Mouse (Mus musculus) lung, postnatal 0 days (tissue): ENCODE measurements around the gene Agpat2. TPM values are rescaled to one million over a fixed set of nuclear protein-coding genes. Genes with fewer than 3 reads are reported as not detected.

Experiments
- ATAC-seq: fragments of 200-750 bp; cut with Nextera tagmentation; 2 replicates; pipeline ENCODE4 v1.8.0; 2017; ENCODE audit warnings: moderate library complexity
- DNase-seq: peaks from one replicate; pipeline ENCODE4 v3.0.0-alpha.2; 2016; ENCODE audit warnings: low spot score
- H3K27ac ChIP-seq: fragments of 300-500 bp; sonication (generic); 2 replicates; pipeline ENCODE4 v1.5.1; 2014; ENCODE audit warnings: antibody characterized with exemption, mild to moderate bottlenecking, low read length, mixed read lengths
- H3K27me3 ChIP-seq: fragments of 300-500 bp; sonication (generic); replicated peaks from 2 replicates; pipeline ENCODE4 v1.6.1; 2014; ENCODE audit warnings: low read length, mixed read lengths; ENCODE audit not compliant: insufficient read depth
- H3K36me3 ChIP-seq: fragments of 300-500 bp; sonication (generic); 2 replicates; pipeline ENCODE4 v1.6.1; 2014; ENCODE audit warnings: low read length, mixed read lengths; ENCODE audit not compliant: insufficient read depth
- H3K4me1 ChIP-seq: fragments of 300-500 bp; sonication (generic); 2 replicates; pipeline ENCODE4 v1.6.1; 2014; ENCODE audit warnings: antibody characterized with exemption, low read depth, low read length, mixed read lengths; ENCODE audit not compliant: insufficient read depth
- H3K4me2 ChIP-seq: fragments of 300-500 bp; sonication (generic); replicated peaks from 2 replicates; pipeline ENCODE4 v1.6.1; 2014; ENCODE audit warnings: low read depth, mild to moderate bottlenecking, low read length, moderate library complexity, mixed read lengths
- H3K4me3 ChIP-seq: fragments of 300-500 bp; sonication (generic); 2 replicates; pipeline ENCODE4 v1.5.1; 2014; ENCODE audit warnings: low read depth, low read length
- H3K9ac ChIP-seq: fragments of 300-500 bp; sonication (generic); replicated peaks from 2 replicates; pipeline ENCODE4 v1.6.1; 2014; ENCODE audit warnings: low read depth, mild to moderate bottlenecking
- H3K9me3 ChIP-seq: fragments of 300-500 bp; sonication (generic); 2 replicates; pipeline ENCODE4 v1.6.1; 2016; ENCODE audit warnings: low read length, mixed read lengths
- CTCF ChIP-seq: IDR thresholded peaks from 2 replicates; pipeline ENCODE4 v1.5.1; 2016; ENCODE audit warnings: antibody characterized with exemption, mild to moderate bottlenecking
- EP300 ChIP-seq: IDR thresholded peaks from 2 replicates; pipeline ENCODE4 v1.6.1; 2016; ENCODE audit warnings: antibody characterized with exemption, mild to moderate bottlenecking, control low read depth
- WGBS: fragments of 180-500 bp; shearing (Covaris S2); extraction: QIAGEN DNeasy Blood & Tissue Kit; methylation state at CpG from one replicate; pipeline ENCODE4 v1.1.7; 2014; 5-methylcytosine and 5-hydroxymethylcytosine counted together
- polyA plus RNA-seq: library from polyadenylated mRNA; unstranded; fragments of >200 nt; fragmentation: Nextera tagmentation; extraction: Ambion mirVana; gene quantifications from 2 replicates; pipeline ENCODE4 v1.2.1, GENCODE M21; 2015

The Agpat2 gene
- polyA plus RNA-seq, 1 experiment from 2014 or later, result 72.8 TPM

- Histone ChIP-seq H3K9ac (no peak overlapping the region; the same call in 1 of the 2 replicates), H3K9me3 (no peaks in the 10 kb centered on the region), H3K27me3 (no peaks in the 10 kb centered on the region), H3K4me2 (no peak overlapping the region), H3K36me3 (no peaks in the 10 kb centered on the region), H3K4me3 (no peak overlapping the region), H3K27ac (peak overlapping the region; percentile 93), H3K4me1 (peaks cover 21% of the 10 kb centered on the region; the same call in 1 of the 2 replicates)
- peak; percentile 91 for DNase-seq
- TF ChIP-seq EP300, result peak; percentile 56; the same call in 1 of the 2 replicates
- peak; percentile 41; the same call in 1 of the 2 replicates for TF ChIP-seq CTCF
- peak; percentile 57 for ATAC-seq
- WGBS, result 31% methylated on average over 6 of the region's 6 CpGs
Observed at GRCm38 (mm10) chr2:26607056-26607910, 3.1 kb upstream of the Agpat2 start.

- peaks cover 21% of the 10 kb centered on the region; the same call in 1 of the 2 replicates for H3K4me1 ChIP-seq
- H3K9ac ChIP-seq, result no peak overlapping the region; the same call in 1 of the 2 replicates
- no peak for TF ChIP-seq CTCF
- TF ChIP-seq EP300, result no peak
- no peaks in the 10 kb centered on the region for H3K36me3 ChIP-seq
- H3K4me2 ChIP-seq, result no peak overlapping the region
- no peaks in the 10 kb centered on the region for H3K27me3 ChIP-seq
- no peaks in the 10 kb centered on the region for H3K9me3 ChIP-seq
- DNase-seq, result no peak
- ATAC-seq, result no peak
- 44% methylated on average over 3 of the region's 3 CpGs for WGBS
- H3K4me3 ChIP-seq, result no peak overlapping the region
- H3K27ac ChIP-seq, result peak overlapping the region; percentile 93
Observed at GRCm38 (mm10) chr2:26606579-26606978, 2.4 kb upstream of the Agpat2 start.

GRCm38 (mm10) chr2:26605331-26605730 is 1.1 kb upstream of the Agpat2 start:
- Histone ChIP-seq H3K27ac (no peak overlapping the region), H3K27me3 (no peaks in the 10 kb centered on the region), H3K4me3 (no peak overlapping the region), H3K9ac (no peak overlapping the region), H3K4me1 (peaks cover 21% of the 10 kb centered on the region; the same call in 1 of the 2 replicates), H3K36me3 (no peaks in the 10 kb centered on the region), H3K4me2 (no peak overlapping the region), H3K9me3 (no peaks in the 10 kb centered on the region)
- 83% methylated on average over 8 of the region's 8 CpGs for WGBS
- peak; percentile 32; the same call in 1 of the 2 replicates for TF ChIP-seq CTCF
- TF ChIP-seq EP300, result no peak
- ATAC-seq, result no peak
- no peak for DNase-seq

GRCm38 (mm10) chr2:26603159-26603558 is 1.1 kb downstream of the Agpat2 start:
- DNase-seq (no peak), ATAC-seq (no peak)
- H3K27ac ChIP-seq, result peak overlapping the region; percentile 96
- H3K9me3 ChIP-seq, result no peaks in the 10 kb centered on the region
- H3K9ac ChIP-seq, result peak overlapping the region; percentile 80
- no peaks in the 10 kb centered on the region for H3K27me3 ChIP-seq
- H3K4me3 ChIP-seq, result peak overlapping the region; percentile 60
- no peaks in the 10 kb centered on the region for H3K36me3 ChIP-seq
- peak overlapping the region; percentile 60 for H3K4me2 ChIP-seq
- TF ChIP-seq EP300, result no peak
- TF ChIP-seq CTCF, result no peak
- H3K4me1 ChIP-seq, result peaks cover 21% of the 10 kb centered on the region; the same call in 1 of the 2 replicates
- WGBS, result 5% methylated on average over 6 of the region's 6 CpGs

- Histone ChIP-seq H3K4me2 (peak overlapping the region; percentile 60), H3K27ac (no peak overlapping the region), H3K4me1 (peaks cover 21% of the 10 kb centered on the region), H3K4me3 (0 out of 2 replicates have a peak overlapping the region, but pooled peaks have one; percentile 60), H3K9me3 (no peaks in the 10 kb centered on the region), H3K27me3 (no peaks in the 10 kb centered on the region), H3K9ac (peak overlapping the region; percentile 80; the same call in 1 of the 2 replicates), H3K36me3 (no peaks in the 10 kb centered on the region)
- 79% methylated on average over 5 of the region's 5 CpGs for WGBS
- TF ChIP-seq CTCF (no peak), EP300 (no peak)
- DNase-seq (no peak), ATAC-seq (no peak)
Observed at GRCm38 (mm10) chr2:26602631-26603030, 1.6 kb downstream of the Agpat2 start.

GRCm38 (mm10) chr2:26601595-26601994 is 2.6 kb downstream of the Agpat2 start:
- Histone ChIP-seq H3K27ac (no peak overlapping the region), H3K9me3 (no peaks in the 10 kb centered on the region), H3K4me3 (no peak overlapping the region), H3K27me3 (no peaks in the 10 kb centered on the region), H3K4me1 (peaks cover 16% of the 10 kb centered on the region), H3K4me2 (no peak overlapping the region), H3K9ac (no peak overlapping the region), H3K36me3 (no peaks in the 10 kb centered on the region; the same call in 1 of the 2 replicates)
- TF ChIP-seq CTCF (no peak), EP300 (no peak)
- DNase-seq, result no peak
- 88% methylated on average over 1 of the region's 1 CpGs for WGBS
- ATAC-seq, result no peak
